Mouse (Mus musculus) inflammation-experienced regulatory T-cells, adult 6 months (primary cell): ENCODE data around the gene Srsf4. TPM values are rescaled to one million over a fixed set of nuclear protein-coding genes. Genes with fewer than 3 reads are reported as not detected.

Experiments used
- polyA plus RNA-seq, 3 experiments: library from polyadenylated mRNA; unstranded; fragments of 100-300 nt; shearing (Covaris generic); gene quantifications; one replicate each; pipeline ENCODE4 v1.2.1; 2017

The Srsf4 gene
- polyA plus RNA-seq, 3 experiments from 2014 or later: 9.8 to 19.5 (median 15.4) TPM

Other genes with a start within 250 kb of the Srsf4 start
- not detected for gene Ptpru, start 35.3 kb upstream of the Srsf4 start, polyA plus RNA-seq
- gene Mecr, start 30.1 kb upstream of the Srsf4 start, polyA plus RNA-seq: 10 to 100 TPM; 12.9 to 28.6 (median 22.3) TPM
- gene Tmem200b, start 48.2 kb downstream of the Srsf4 start, polyA plus RNA-seq: not detected
- gene Gm10300, start 201.1 kb downstream of the Srsf4 start, polyA plus RNA-seq: not detected
- gene Epb41, start 201.7 kb downstream of the Srsf4 start, polyA plus RNA-seq: 10 to 100 TPM; 28.0 to 33.5 (median 31.8) TPM